Mouse (Mus musculus) cerebellum, adult 11-12 months (tissue): ENCODE measurements around the gene Gm3115.
"Not testable (repeated sequence)": the region's sequence is repeated elsewhere in the genome, so short reads cannot be mapped to it uniquely, and the experiment has no call there.

ENCODE experiments used
- DNase-seq: peaks from one replicate; pipeline ENCODE4 v3.0.0; 2022

The Gm3115 gene

DNA sequence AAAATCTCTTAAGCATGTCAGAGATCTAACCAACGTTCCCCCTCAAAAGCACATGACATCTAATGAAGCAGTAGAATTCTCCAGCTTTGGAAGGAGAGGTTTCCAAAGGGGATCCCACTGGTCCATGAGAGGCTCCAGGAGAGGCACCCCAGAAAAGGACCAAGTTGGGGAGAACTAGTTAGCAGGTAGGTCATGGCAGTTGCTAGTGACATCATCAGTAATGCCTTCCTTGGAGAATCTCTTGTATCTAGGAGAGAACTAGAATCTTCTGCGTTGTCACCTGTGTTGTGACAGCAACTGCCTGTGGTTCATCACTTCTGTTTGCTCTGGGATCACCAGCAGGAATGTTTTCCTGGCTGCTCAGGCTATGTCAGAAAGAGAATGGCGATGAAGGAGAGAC is at the start of gene Gm3115:
Gene Gm3115, plus strand, starts transcription at position 301 of the 400 bp plus-strand sequence.
- not testable (repeated sequence) for DNase-seq

DNA sequence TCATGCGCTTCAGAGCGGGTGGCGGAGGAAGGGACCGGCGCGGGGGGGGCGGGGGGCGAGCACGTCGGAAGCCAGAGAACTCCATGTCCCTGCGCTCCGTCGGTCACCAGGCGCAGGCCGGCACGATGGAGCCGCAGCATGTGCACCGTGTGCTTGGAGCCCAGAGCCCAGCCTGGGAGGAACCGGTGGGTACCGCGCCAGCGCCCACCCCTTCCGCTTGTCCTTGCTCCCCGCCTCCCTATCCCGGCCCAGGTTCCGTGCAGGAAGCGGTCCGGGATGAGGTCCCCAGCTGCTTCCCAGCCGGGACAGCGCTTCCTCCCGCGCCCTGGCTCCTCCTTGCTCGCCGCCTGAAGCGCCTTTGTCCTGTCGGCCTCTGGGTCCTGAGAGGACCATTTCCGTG is 26.5 kb downstream of the Gm3115 start, which contains the start of gene Gm8108:
Gene Gm8108, plus strand, starts transcription at position 101 of the 400 bp plus-strand sequence.
- DNase-seq = not testable (repeated sequence)

DNA sequence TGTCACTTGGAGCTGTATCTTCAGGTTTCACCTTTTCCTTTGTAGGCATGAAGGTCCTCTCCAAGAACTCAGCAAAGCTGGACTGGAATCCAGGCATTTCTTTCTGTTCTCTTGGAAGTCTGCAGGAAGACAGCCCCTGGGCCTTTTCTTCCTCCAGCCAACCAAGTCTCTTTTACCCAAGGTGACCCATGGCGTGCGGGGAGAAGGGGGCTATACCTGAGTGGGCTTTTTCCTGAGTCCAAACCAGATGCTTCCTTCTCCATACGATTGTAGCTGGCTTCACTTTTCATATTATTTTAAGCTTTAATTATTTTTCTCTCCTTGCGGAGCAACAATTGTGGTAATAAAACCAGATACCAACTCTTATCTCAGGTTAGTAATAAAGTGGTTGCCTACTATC is 57.7 kb downstream of the Gm3115 start:
- not testable (repeated sequence) for DNase-seq
